Mouse (Mus musculus) intestine, postnatal 0 days (tissue): ENCODE data around the gene Col4a1. TPM values are rescaled to one million over a fixed set of nuclear protein-coding genes. Genes with fewer than 3 reads are reported as not detected.

ENCODE experiments used
- ATAC-seq: fragments of 200-750 bp; cut with Nextera tagmentation; 2 replicates; pipeline ENCODE4 v1.8.0; 2017; ENCODE audit warnings: mild to moderate bottlenecking, moderate TSS enrichment, moderate library complexity
- H3K27ac ChIP-seq: fragments of 300-500 bp; sonication (generic); 2 replicates; pipeline ENCODE4 v1.5.1; 2014; ENCODE audit warnings: mild to moderate bottlenecking, low read depth, low read length, moderate library complexity
- H3K27me3 ChIP-seq: fragments of 300-500 bp; sonication (generic); replicated peaks from 2 replicates; pipeline ENCODE4 v1.6.1; 2014; ENCODE audit warnings: low read length, mixed read lengths; ENCODE audit not compliant: control insufficient read depth, insufficient read depth
- H3K36me3 ChIP-seq: fragments of 300-500 bp; sonication (generic); 2 replicates; pipeline ENCODE4 v1.6.1; 2014; ENCODE audit warnings: mild to moderate bottlenecking, moderate library complexity; ENCODE audit not compliant: control insufficient read depth, insufficient read depth
- H3K4me1 ChIP-seq: fragments of 300-500 bp; sonication (generic); replicated peaks from 2 replicates; pipeline ENCODE4 v1.6.1; 2014; ENCODE audit warnings: antibody characterized with exemption, low read length, mixed read lengths; ENCODE audit not compliant: control insufficient read depth, insufficient read depth
- H3K4me2 ChIP-seq: fragments of 300-500 bp; sonication (generic); replicated peaks from 2 replicates; pipeline ENCODE4 v1.6.1; 2014; ENCODE audit warnings: low read depth, mild to moderate bottlenecking, moderate library complexity
- H3K4me3 ChIP-seq: fragments of 300-500 bp; sonication (generic); 2 replicates; pipeline ENCODE4 v1.5.1; 2014; ENCODE audit warnings: low read depth, low read length
- H3K9ac ChIP-seq: fragments of 300-500 bp; sonication (generic); 2 replicates; pipeline ENCODE4 v1.6.1; 2014; ENCODE audit warnings: mild to moderate bottlenecking, low read depth, low read length
- H3K9me3 ChIP-seq: fragments of 300-500 bp; sonication (generic); 2 replicates; pipeline ENCODE4 v1.6.1; 2016; ENCODE audit warnings: mixed run types; ENCODE audit not compliant: control insufficient read depth
- CTCF ChIP-seq: sonication (generic); IDR thresholded peaks from 2 replicates; pipeline ENCODE4 v1.5.1; 2016; ENCODE audit warnings: low read depth, mild to moderate bottlenecking, control low read depth, antibody characterized with exemption, moderate library complexity
- WGBS: fragments of 180-500 bp; shearing (Covaris S2); extraction: QIAGEN DNeasy Blood & Tissue Kit; methylation state at CpG from one replicate; pipeline ENCODE4 v1.1.7; 2014; 5-methylcytosine and 5-hydroxymethylcytosine counted together
- polyA plus RNA-seq: library from polyadenylated mRNA; unstranded; fragments of >200 nt; fragmentation: Nextera tagmentation; extraction: Ambion mirVana; gene quantifications from 2 replicates; pipeline ENCODE4 v1.2.1, GENCODE M21; 2015

Gene Col4a1
- polyA plus RNA-seq, 1 experiment from 2014 or later: 84.5 TPM

DNA sequence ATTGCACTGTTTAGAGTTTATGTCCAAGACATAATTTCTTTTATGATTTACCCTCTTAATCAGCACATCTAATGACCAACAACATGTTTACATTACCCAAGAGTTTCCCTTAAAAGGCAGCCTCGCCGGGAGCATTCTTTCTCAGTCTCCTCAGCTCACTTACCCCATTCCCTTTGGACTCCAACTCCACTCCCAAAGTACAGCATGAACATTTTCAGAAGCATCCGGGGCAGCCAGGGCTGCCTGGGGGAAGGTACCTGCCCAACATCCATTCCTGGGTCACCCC is 13.4 kb downstream of the Col4a1 start:
- no peak for ATAC-seq
- WGBS: 35% methylated on average over 3 of the region's 3 CpGs
- no peaks in the 10 kb centered on the region for H3K36me3 ChIP-seq
- H3K27me3 ChIP-seq: no peaks in the 10 kb centered on the region
- peak overlapping the region; percentile 9; the same call in 1 of the 2 replicates for H3K27ac ChIP-seq
- H3K9ac ChIP-seq: no peak overlapping the region
- TF ChIP-seq CTCF: no peak
- H3K4me3 ChIP-seq: no peak overlapping the region
- no peaks in the 10 kb centered on the region for H3K9me3 ChIP-seq
- H3K4me2 ChIP-seq: no peak overlapping the region
- peaks cover 2% of the 10 kb centered on the region for H3K4me1 ChIP-seq

DNA sequence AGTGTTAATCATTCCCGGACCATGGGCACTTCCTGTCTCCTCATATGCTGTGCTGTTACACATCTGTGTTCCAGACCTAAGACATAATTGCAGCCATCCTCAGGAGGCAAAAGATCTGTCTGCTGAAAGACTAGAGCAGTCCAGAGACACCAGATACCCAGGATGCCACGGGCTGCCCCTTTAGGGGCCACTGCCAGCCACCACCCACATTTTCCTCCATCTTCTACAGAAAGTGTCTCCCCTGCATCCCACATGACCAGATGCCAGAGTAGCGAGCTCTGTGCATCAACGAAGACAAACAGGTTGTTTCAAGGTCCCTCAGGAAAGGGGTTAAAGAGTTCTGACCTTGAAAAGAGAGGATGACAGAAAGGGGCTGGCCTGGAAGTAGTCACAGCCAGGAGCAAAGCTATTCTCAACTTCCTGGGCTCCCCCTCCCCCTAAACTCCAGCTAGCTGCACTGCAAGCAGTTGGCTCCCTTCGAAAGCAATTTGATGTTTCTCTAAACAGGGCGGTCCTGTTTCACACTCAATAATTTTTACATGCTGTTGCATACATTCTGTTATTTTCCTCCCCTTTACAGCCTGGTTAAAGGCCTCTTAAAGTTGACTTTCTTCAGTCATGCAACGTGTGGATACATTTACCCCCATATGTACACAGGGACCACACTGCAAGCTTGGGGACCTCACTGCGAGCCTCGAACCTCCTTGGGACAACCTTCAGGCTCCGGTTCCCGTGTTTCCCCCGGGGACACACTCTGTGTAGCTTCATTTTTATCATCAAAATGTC is 13.9 kb downstream of the Col4a1 start:
- no peak overlapping the region for H3K4me3 ChIP-seq
- TF ChIP-seq CTCF: no peak
- H3K9me3 ChIP-seq: no peaks in the 10 kb centered on the region
- H3K4me1 ChIP-seq: peaks cover 2% of the 10 kb centered on the region
- H3K27ac ChIP-seq: peak overlapping the region; percentile 62; the same call in 1 of the 2 replicates
- no peak overlapping the region for H3K9ac ChIP-seq
- ATAC-seq: no peak
- H3K4me2 ChIP-seq: no peak overlapping the region
- WGBS: 41% methylated on average over 12 of the region's 12 CpGs
- H3K36me3 ChIP-seq: no peaks in the 10 kb centered on the region
- no peaks in the 10 kb centered on the region for H3K27me3 ChIP-seq

DNA sequence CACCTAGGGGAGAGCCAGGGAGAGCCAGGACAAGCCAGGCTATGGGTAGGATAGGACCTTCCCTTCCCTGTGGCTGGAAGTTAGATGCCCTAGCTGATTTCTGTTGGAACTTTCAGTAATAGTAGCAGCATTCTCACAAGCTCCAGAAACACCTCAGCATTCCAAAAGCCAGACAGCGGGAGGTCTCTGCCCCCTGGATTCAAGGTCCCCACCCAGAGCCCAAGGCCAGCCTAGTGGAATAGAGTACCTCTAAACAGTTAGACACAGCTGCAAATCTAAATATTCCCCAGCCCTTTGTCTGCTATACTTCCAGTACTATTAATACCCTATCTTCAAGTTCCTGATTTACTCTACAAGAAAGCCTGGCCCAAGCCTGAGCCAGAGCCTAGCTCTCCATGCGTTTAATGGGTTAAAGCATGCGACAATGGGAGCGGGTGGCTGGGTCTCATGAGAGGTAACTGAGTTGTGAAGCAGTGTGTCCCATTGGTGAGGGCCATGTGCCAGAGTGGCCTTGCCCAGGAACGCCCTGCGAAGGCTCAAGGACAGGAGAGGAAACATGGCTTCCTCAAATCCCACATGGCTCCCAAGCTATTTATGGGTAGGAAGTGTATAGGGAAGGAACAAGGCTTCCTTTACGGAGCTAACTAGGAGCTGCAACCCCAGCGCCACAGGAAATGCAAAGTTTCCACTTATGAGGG is 15.3 kb downstream of the Col4a1 start:
- no peak for TF ChIP-seq CTCF
- Histone ChIP-seq H3K27me3 (no peaks in the 10 kb centered on the region), H3K36me3 (no peaks in the 10 kb centered on the region), H3K9me3 (no peaks in the 10 kb centered on the region), H3K4me3 (no peak overlapping the region), H3K27ac (0 out of 2 replicates have a peak overlapping the region, but pooled peaks have one; percentile 21), H3K4me2 (no peak overlapping the region), H3K9ac (no peak overlapping the region), H3K4me1 (peaks cover 2% of the 10 kb centered on the region)
- 78% methylated on average over 8 of the region's 8 CpGs for WGBS
- no peak for ATAC-seq

DNA sequence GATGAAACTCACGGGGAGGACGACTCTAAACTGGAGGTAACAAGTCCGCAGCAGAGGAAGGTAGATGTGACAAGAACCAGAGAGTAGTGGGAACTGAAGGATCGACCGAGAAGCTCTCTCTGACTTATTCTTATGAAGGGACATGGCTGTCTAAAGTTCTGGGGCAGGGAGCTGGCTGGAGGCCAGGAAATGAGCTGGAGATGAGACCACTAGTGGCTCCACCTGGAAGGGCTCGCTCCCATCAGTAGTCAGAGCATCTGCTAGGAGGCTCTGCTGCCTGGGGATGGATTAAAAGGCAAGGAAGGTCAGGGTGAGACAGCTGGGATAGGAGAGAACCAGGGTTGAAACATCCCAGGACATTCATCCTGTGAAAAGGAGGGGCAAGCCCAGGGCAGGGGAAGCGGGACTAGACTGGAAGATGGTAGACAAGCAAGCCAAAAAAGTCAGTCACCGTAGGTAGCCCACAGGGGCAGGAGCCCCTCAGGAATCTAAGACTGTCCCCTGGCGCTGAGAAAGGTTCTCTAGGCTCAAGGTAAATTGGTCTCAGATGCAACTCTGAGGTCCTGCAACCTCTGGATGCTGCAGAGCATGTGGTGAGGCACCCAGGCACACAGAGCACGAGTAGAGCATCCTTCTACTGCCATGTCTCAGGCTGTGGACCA is 16.2 kb downstream of the Col4a1 start:
- no peaks in the 10 kb centered on the region for H3K27me3 ChIP-seq
- no peak for TF ChIP-seq CTCF
- no peaks in the 10 kb centered on the region for H3K9me3 ChIP-seq
- H3K27ac ChIP-seq: no peak overlapping the region
- H3K9ac ChIP-seq: no peak overlapping the region
- H3K36me3 ChIP-seq: no peaks in the 10 kb centered on the region
- no peak overlapping the region for H3K4me2 ChIP-seq
- H3K4me3 ChIP-seq: no peak overlapping the region
- 69% methylated on average over 10 of the region's 10 CpGs for WGBS
- H3K4me1 ChIP-seq: peaks cover 2% of the 10 kb centered on the region
- ATAC-seq: no peak

DNA sequence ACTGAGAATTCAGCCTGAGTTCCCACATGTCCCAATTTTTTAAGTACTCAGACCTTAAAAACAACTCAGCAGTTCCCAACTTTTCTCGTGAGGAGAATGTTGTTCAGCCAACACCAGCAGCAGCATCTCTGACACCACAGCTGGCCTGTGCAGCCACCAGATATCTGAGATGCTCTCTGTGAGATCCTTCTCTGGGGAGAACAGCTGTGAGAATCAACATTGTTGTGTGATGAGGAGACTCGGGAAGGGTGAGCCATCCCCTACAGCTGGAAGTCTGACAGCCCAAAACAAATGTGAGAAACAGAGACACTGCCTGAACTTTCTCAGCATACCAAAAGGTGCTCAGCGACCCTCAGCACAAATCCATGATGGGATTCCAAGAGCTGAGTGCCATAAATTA is 20.0 kb downstream of the Col4a1 start:
- Histone ChIP-seq H3K27ac (no peak overlapping the region), H3K4me1 (peaks cover 2% of the 10 kb centered on the region), H3K27me3 (no peaks in the 10 kb centered on the region), H3K4me2 (no peak overlapping the region), H3K9ac (no peak overlapping the region), H3K4me3 (no peak overlapping the region), H3K9me3 (no peaks in the 10 kb centered on the region), H3K36me3 (no peaks in the 10 kb centered on the region)
- 36% methylated on average over 3 of the region's 3 CpGs for WGBS
- no peak for ATAC-seq
- no peak for TF ChIP-seq CTCF

DNA sequence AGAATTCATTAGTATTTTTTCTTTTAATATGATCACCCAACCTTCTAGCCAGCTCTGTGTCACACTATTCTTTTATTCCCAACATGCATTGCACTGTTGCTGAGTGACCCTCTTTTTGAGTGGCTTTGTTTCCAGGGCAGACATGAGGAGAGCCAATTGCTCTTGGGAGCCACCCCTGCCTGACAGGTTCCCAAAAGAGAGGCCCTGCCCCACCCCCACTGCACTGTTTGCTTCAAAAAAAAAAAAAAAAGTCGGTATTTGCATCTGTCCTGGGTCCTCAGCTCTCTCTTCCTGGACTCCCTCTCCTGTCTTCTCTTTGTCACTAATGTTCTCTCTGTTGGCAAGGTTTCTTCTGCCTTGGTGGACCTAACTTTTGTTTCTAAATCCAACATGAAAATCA is 22.1 kb downstream of the Col4a1 start:
- no peak for TF ChIP-seq CTCF
- ATAC-seq: no peak
- Histone ChIP-seq H3K27me3 (no peaks in the 10 kb centered on the region), H3K36me3 (no peaks in the 10 kb centered on the region), H3K9ac (no peak overlapping the region), H3K4me1 (no peaks in the 10 kb centered on the region), H3K4me2 (no peak overlapping the region), H3K27ac (no peak overlapping the region), H3K9me3 (no peaks in the 10 kb centered on the region), H3K4me3 (no peak overlapping the region)
- 0% methylated on average over 1 of the region's 1 CpGs for WGBS
